Mouse (Mus musculus) erythroblast, embryonic 14.5 days (primary cell): ENCODE data around the gene Iqgap1.

Source experiments
- GATA1 ChIP-seq: IDR thresholded peaks from 2 replicates; pipeline ENCODE4 v1.6.1; 2012; ENCODE audit warnings: low read length, inconsistent platforms, mixed read lengths
- TAL1 ChIP-seq: IDR thresholded peaks from 3 replicates; pipeline ENCODE4 v1.6.1; 2012; ENCODE audit warnings: low read length, inconsistent platforms, mixed read lengths

GRCm38 (mm10) chr7:80853218-80853617, 27.4 kb upstream of the Iqgap1 start:
- no peak for TF ChIP-seq GATA1
- no peak for TF ChIP-seq TAL1
